Mouse (Mus musculus) kidney, embryonic 15.5 days (tissue): ENCODE data around the gene Eif4ebp2. TPM values are rescaled to one million over a fixed set of nuclear protein-coding genes. Genes with fewer than 3 reads are reported as not detected.

Experiments used
- ATAC-seq: fragments of 200-750 bp; cut with Nextera tagmentation; replicated peaks from 2 replicates; pipeline ENCODE4 v1.8.0; 2017; ENCODE audit warnings: moderate TSS enrichment; ENCODE audit not compliant: low FRiP score
- H3K27ac ChIP-seq: fragments of 300-500 bp; sonication (generic); 2 replicates; pipeline ENCODE4 v1.5.1; 2015; ENCODE audit warnings: mild to moderate bottlenecking, inconsistent platforms
- H3K27me3 ChIP-seq: fragments of 300-500 bp; sonication (generic); 2 replicates; pipeline ENCODE4 v1.6.1; 2015; ENCODE audit warnings: inconsistent platforms
- H3K36me3 ChIP-seq: fragments of 300-500 bp; sonication (generic); 2 replicates; pipeline ENCODE4 v1.6.1; 2015; ENCODE audit warnings: inconsistent platforms
- H3K4me1 ChIP-seq: fragments of 300-500 bp; sonication (generic); 2 replicates; pipeline ENCODE4 v1.6.1; 2015; ENCODE audit warnings: inconsistent platforms
- H3K4me2 ChIP-seq: fragments of 300-500 bp; sonication (generic); 2 replicates; pipeline ENCODE4 v1.6.1; 2015; ENCODE audit warnings: moderate library complexity, mild to moderate bottlenecking, inconsistent platforms
- H3K4me3 ChIP-seq: fragments of 300-500 bp; sonication (generic); replicated peaks from 2 replicates; pipeline ENCODE4 v1.5.1; 2015; ENCODE audit warnings: mild to moderate bottlenecking, inconsistent platforms
- H3K9ac ChIP-seq: fragments of 300-500 bp; sonication (generic); 2 replicates; pipeline ENCODE4 v1.6.1; 2015; ENCODE audit warnings: mild to moderate bottlenecking, inconsistent platforms
- H3K9me3 ChIP-seq: fragments of 300-500 bp; sonication (generic); replicated peaks from 2 replicates; pipeline ENCODE4 v1.6.1; 2016; ENCODE audit warnings: inconsistent platforms
- WGBS: fragments of 180-500 bp; shearing (Covaris S2); methylation state at CpG from one replicate; pipeline ENCODE4 v1.1.7; 2015; ENCODE audit warnings: mixed read lengths; 5-methylcytosine and 5-hydroxymethylcytosine counted together
- polyA plus RNA-seq: library from polyadenylated mRNA; unstranded; fragments of >200 nt; fragmentation: Nextera tagmentation; extraction: Ambion mirVana; gene quantifications from 2 replicates; pipeline ENCODE4 v1.2.1, GENCODE M21; 2015

The Eif4ebp2 gene
- polyA plus RNA-seq, 1 experiment from 2014 or later = 70.0 TPM

DNA sequence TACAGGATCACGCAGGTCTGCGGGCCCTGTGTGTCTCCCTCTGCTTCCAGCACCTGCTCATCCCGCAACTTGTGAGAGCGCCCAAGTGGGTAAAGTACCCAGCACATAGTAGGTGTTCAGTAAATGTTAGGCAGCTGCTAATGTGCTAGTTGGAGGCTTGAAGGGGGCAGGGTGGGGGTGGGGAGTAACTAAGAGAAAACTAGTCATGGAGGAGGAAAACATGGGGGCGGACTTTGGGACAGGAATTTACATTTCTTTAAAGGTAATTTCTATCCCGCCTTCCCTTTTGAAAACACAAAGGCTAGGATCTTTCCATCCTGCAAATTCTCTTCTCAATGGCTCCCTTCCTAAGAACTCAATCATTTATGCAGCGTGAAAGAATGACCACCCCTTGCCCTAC, 35.9 kb downstream of the Eif4ebp2 start:
- no peak overlapping the region for H3K4me3 ChIP-seq
- H3K4me1 ChIP-seq = peaks cover 20% of the 10 kb centered on the region
- no peak for ATAC-seq
- H3K9me3 ChIP-seq = no peaks in the 10 kb centered on the region
- no peak overlapping the region for H3K27ac ChIP-seq
- WGBS = 37% methylated on average over 7 of the region's 7 CpGs
- peaks cover 64% of the 10 kb centered on the region for H3K27me3 ChIP-seq
- H3K9ac ChIP-seq = no peak overlapping the region
- H3K4me2 ChIP-seq = no peak overlapping the region
- H3K36me3 ChIP-seq = no peaks in the 10 kb centered on the region

DNA sequence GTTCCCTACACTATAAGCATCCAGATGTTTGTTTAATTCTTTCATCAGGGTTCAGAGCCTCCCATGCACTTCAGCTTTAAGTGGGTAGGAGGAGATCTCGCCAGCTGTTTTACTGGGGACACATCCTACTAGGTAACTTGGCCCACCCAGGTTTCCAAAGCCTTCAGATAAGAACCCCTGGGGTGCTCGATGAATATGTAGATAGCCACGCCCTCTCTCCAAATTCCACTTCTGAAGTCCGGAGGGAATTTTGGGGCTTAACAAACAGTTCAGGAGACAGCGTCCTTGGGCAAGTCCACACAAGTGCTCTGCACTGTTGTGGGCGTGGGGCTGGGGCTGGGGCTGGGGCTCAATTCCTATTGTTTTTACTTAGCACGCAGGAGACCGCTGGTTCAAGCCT, 36.6 kb downstream of the Eif4ebp2 start:
- Histone ChIP-seq H3K27ac (no peak overlapping the region), H3K9ac (no peak overlapping the region), H3K36me3 (no peaks in the 10 kb centered on the region), H3K4me2 (no peak overlapping the region), H3K9me3 (no peaks in the 10 kb centered on the region), H3K27me3 (peaks cover 64% of the 10 kb centered on the region), H3K4me1 (peaks cover 20% of the 10 kb centered on the region), H3K4me3 (no peak overlapping the region)
- WGBS = 24% methylated on average over 8 of the region's 8 CpGs
- no peak for ATAC-seq

DNA sequence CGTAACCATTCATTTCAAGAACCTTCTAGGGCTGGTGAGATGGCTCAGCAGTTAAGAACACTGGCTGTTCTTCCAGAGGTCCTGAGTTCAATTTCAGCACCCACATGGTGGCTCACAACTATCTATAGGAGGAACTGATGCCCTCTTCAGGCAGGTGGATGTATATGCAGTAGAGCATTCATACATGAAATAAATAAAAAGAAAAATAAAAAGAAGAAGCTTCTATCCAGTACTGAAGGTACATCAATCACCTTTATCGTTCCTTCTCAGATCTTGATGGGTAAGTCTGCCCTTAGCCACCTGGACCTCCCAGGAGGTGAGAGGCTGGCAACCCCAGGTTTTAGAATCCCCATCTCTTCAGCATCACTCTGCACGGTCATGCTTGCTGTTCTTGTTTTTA, 37.2 kb downstream of the Eif4ebp2 start:
- Histone ChIP-seq H3K4me1 (peaks cover 21% of the 10 kb centered on the region), H3K9me3 (no peaks in the 10 kb centered on the region), H3K36me3 (no peaks in the 10 kb centered on the region), H3K4me2 (no peak overlapping the region), H3K27ac (no peak overlapping the region), H3K4me3 (no peak overlapping the region), H3K9ac (no peak overlapping the region), H3K27me3 (peaks cover 57% of the 10 kb centered on the region)
- no peak for ATAC-seq
- 70% methylated on average over 3 of the region's 3 CpGs for WGBS

DNA sequence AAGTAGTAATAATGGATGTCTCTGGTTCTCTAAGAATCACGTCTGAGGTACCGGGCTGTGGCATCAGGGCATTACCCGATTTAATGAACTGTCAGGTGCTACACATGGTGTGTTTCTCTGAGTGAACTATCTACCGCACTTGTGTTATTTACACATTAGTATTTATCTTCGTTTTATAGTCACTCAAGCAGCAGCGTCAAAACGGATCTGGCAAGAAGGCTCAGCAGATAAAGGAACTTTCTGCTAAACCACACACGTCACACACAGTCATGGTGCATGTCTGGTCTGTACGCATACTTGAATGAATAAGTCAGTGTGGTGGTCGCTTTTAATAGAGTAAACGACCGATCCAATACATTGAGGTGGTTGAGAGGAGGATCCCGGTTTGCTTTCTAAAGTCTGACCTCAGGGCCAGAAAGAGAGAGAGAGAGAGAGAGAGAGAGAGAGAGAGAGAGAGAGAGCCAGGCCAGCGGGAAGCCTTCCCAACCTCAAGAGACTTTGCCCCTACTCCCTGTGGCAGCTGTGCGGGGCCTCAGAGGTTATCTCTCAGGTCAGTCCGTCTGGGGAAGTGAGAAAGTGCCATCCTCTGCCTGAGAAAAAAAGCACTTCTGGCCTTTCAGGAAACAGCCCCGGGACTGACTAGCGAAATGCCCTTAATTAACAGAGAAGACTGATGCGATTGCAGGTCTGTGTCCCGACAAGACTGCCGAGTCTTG, 39.4 kb downstream of the Eif4ebp2 start:
- no peak overlapping the region for H3K27ac ChIP-seq
- H3K4me2 ChIP-seq = no peak overlapping the region
- WGBS = 37% methylated on average over 21 of the region's 21 CpGs
- H3K27me3 ChIP-seq = peaks cover 35% of the 10 kb centered on the region
- no peaks in the 10 kb centered on the region for H3K9me3 ChIP-seq
- H3K4me3 ChIP-seq = no peak overlapping the region
- H3K36me3 ChIP-seq = no peaks in the 10 kb centered on the region
- H3K4me1 ChIP-seq = peaks cover 10% of the 10 kb centered on the region
- ATAC-seq = no peak; the same call in 1 of the 2 replicates
- H3K9ac ChIP-seq = no peak overlapping the region

DNA sequence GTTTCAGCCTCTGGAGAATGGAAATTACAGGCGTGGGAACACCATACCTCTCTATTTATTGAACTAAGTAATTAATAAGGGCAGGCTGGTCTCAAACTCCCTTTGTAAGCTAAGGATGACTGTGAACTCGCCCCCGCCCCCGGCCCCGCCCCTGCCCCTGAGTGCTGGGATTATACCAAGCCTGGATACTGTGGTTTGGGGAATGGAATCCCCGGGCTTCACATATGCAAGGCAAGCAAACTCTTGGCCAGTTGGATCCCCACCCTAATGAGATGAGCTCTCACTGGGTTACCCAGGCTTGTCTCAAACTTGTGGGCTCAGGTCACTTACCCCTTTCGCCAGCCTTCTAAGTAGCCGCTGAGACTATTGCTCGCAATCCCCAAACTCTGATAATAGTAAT, 42.3 kb downstream of the Eif4ebp2 start:
- 35% methylated on average over 9 of the region's 9 CpGs for WGBS
- Histone ChIP-seq H3K4me3 (no peak overlapping the region), H3K4me1 (peaks cover 8% of the 10 kb centered on the region; the same call in 1 of the 2 replicates), H3K9ac (no peak overlapping the region), H3K9me3 (no peaks in the 10 kb centered on the region), H3K36me3 (no peaks in the 10 kb centered on the region), H3K27me3 (peaks cover 17% of the 10 kb centered on the region), H3K4me2 (no peak overlapping the region), H3K27ac (no peak overlapping the region)
- no peak for ATAC-seq

DNA sequence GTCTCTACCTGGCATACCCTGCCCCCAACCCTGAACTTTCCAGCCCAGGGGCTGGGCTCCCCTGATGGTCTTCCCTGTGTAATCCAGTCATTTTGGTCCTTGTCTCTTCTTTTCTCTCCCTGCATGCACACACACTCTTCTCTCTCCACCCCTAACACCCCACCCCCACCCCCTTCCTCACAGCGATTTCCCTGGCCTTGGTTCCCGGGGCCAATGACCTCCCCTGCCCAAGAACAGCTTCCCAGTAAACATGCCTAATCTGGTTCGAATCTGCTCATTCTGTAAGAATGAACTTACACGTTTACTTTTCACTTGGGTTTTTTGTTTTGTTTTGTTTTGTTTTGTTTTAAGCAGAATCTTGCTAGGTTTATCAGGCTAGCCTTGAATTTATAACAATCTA, 42.7 kb downstream of the Eif4ebp2 start:
- 8% methylated on average over 4 of the region's 4 CpGs for WGBS
- no peak for ATAC-seq
- Histone ChIP-seq H3K4me1 (peaks cover 8% of the 10 kb centered on the region; the same call in 1 of the 2 replicates), H3K36me3 (no peaks in the 10 kb centered on the region), H3K27ac (no peak overlapping the region), H3K4me2 (no peak overlapping the region), H3K9ac (no peak overlapping the region), H3K9me3 (no peaks in the 10 kb centered on the region), H3K27me3 (peaks cover 13% of the 10 kb centered on the region), H3K4me3 (no peak overlapping the region)

DNA sequence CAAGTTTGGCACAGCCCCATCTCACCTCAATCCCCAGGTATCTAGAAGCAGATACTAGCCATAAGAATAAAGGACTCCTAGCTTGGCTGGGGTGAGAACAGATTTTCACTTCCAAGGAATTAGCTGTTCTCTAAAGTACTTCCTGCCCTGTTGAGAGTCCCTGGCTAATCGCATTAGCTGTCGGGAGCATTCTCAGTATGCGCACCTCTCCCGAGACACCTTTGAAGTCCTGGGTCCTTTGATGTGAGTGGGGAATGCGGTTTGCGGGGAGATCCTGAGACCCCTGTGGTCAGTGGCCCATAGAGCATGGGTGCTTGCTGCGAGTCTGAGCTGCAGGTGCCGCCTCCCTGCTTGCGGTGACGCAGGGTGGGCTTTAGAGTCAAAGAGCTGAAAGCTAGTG, 46.5 kb downstream of the Eif4ebp2 start:
- no peak for ATAC-seq

DNA sequence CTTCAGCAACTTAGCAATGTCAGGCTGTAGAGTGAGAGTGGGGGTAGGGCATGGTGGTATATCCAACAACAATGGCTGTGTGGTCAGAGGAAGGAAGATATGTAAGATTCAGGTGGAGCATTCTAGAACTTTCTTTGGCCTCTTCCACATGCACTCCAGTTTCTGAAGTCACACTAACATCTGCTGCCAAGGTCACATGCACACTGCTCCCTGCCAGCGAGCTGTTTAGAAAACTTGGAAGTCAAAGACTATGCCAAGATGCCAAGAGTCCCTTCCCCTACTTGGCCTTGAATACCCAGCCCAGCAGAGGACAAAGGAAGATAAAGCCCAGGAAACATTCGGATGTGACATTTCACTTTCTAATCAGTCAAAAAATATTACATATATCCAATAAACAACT, 49.5 kb downstream of the Eif4ebp2 start:
- Histone ChIP-seq H3K27ac (no peak overlapping the region), H3K4me3 (no peak overlapping the region), H3K4me1 (0 out of 2 replicates have a peak, but pooled peaks cover 3% of the 10 kb centered on the region), H3K9ac (no peak overlapping the region), H3K4me2 (no peak overlapping the region), H3K36me3 (no peaks in the 10 kb centered on the region), H3K9me3 (no peaks in the 10 kb centered on the region), H3K27me3 (peaks cover 10% of the 10 kb centered on the region)
- 88% methylated on average over 2 of the region's 2 CpGs for WGBS
- ATAC-seq = no peak

More for the DNA sequence above, 46.5 kb downstream of the Eif4ebp2 start:
- Histone ChIP-seq H3K4me1 (peaks cover 8% of the 10 kb centered on the region; the same call in 1 of the 2 replicates), H3K4me2 (0 out of 2 replicates have a peak overlapping the region, but pooled peaks have one; percentile 7), H3K27me3 (peaks cover 10% of the 10 kb centered on the region), H3K9me3 (no peaks in the 10 kb centered on the region), H3K36me3 (no peaks in the 10 kb centered on the region), H3K9ac (no peak overlapping the region), H3K27ac (no peak overlapping the region), H3K4me3 (no peak overlapping the region)
- 13% methylated on average over 10 of the region's 10 CpGs for WGBS

DNA sequence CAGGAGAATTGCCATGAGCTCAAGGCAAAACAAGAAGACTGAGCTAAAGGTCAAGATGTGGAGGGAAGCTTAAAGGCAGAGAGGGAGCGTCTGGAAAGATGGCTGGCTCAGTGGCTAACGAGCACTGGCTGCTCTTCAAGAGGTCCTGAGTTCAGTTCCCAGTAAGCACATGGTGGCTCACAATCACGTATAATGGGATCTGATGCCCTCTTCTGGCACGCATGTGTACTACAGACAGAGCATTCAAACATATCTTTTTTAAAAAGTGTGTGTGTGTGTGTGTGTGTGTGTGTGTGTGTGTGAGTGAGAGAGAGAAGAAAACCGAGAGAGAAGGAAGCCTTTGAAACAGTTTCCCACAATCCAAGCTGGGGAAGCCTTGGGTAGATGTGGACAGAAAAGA, 50.0 kb downstream of the Eif4ebp2 start:
- H3K27ac ChIP-seq = no peak overlapping the region
- no peak overlapping the region for H3K9ac ChIP-seq
- peaks cover 10% of the 10 kb centered on the region for H3K27me3 ChIP-seq
- ATAC-seq = no peak
- H3K36me3 ChIP-seq = no peaks in the 10 kb centered on the region
- H3K4me3 ChIP-seq = no peak overlapping the region
- H3K9me3 ChIP-seq = no peaks in the 10 kb centered on the region
- WGBS = 76% methylated on average over 5 of the region's 5 CpGs
- H3K4me1 ChIP-seq = 0 out of 2 replicates have a peak, but pooled peaks cover 3% of the 10 kb centered on the region
- H3K4me2 ChIP-seq = no peak overlapping the region

DNA sequence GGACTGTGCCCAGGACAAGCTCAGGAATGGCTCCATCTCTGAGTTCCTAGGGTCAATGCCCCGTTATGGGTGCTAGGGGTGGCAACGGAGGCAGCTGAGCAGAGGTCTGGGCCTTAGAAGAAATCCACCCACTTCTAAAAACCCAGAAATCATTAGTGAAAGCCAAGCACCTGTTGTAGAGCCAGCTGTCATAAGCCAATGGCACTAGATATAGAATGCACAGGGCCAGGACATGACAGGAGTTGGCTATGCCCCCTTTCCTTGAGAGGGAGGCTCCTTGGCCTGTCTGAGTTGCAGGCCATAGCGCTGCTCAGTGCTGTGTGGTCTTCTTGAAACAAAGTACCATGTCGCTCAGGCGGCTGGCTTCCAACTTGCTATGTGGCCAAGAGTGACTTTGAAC, 52.1 kb downstream of the Eif4ebp2 start:
- Histone ChIP-seq H3K4me1 (no peaks in the 10 kb centered on the region), H3K27ac (no peak overlapping the region), H3K9me3 (no peaks in the 10 kb centered on the region), H3K4me2 (no peak overlapping the region), H3K27me3 (peaks cover under 1% of the 10 kb centered on the region; the same call in 1 of the 2 replicates), H3K4me3 (no peak overlapping the region), H3K36me3 (no peaks in the 10 kb centered on the region), H3K9ac (no peak overlapping the region)
- no peak for ATAC-seq
- WGBS = 91% methylated on average over 5 of the region's 5 CpGs

DNA sequence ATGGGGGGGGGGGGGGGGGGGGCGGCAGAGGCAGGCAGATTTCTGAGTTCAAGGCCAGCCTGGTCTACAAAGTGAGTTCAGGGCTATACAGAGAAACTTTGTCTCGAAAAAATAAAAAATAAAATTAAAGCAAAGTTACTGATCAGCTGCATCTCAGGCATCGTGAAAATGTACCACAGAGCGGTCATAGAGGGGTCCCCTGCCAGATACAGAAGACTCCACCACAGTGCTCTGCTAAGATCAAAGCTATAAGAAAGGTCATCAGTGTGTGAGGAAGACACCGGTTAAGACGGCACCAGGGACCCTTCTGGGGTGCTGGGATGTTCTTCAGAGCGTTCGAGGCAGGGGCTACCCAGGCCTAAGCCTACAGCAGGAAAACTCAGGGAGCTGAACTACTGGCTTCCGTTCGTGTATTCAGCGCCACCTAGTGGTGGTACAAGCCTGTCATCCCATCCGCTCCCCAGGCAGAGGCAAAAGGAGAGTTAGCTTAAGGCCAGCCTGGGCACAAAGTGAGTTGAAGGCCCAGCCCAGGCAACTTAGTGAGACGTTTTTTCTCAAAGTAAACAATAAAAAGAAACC, 53.2 kb downstream of the Eif4ebp2 start:
- Histone ChIP-seq H3K36me3 (no peaks in the 10 kb centered on the region), H3K4me3 (no peak overlapping the region), H3K4me1 (peaks cover 6% of the 10 kb centered on the region; the same call in 1 of the 2 replicates), H3K9me3 (no peaks in the 10 kb centered on the region), H3K4me2 (no peak overlapping the region), H3K9ac (no peak overlapping the region), H3K27ac (no peak overlapping the region), H3K27me3 (no peaks in the 10 kb centered on the region)
- 26% methylated on average over 13 of the region's 13 CpGs for WGBS
- ATAC-seq = peak; percentile 67

DNA sequence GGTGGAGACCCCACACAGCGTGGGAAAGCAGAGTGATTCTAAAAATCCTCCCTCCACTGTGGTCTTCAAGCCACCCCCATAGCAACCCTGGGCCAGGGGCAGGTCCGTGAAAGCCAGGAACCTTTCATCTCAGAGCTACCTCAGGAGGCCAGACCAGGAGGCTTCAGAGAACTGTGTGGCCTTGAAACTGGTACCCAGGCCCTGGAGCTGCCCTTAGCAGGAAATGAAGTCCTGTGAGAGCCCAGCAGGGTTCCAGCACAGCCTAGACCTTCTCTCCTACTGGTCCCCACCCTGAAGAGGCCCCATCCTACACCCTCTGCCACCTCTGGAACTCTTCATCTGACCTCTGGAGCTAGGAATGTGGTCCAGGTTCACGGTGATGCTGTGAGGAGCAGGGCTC, 54.3 kb downstream of the Eif4ebp2 start:
- 44% methylated on average over 3 of the region's 3 CpGs for WGBS
- Histone ChIP-seq H3K27me3 (no peaks in the 10 kb centered on the region), H3K4me2 (no peak overlapping the region), H3K9ac (no peak overlapping the region), H3K4me3 (no peak overlapping the region), H3K4me1 (peaks cover 6% of the 10 kb centered on the region; the same call in 1 of the 2 replicates), H3K27ac (no peak overlapping the region), H3K36me3 (no peaks in the 10 kb centered on the region), H3K9me3 (no peaks in the 10 kb centered on the region)
- no peak for ATAC-seq
